Mouse (Mus musculus): ENCODE results near the gene Zfp455. TPM values are rescaled to one million over a fixed set of nuclear protein-coding genes. Genes with fewer than 3 reads are reported as not detected.

Gene Zfp455
- 0.02 TPM in 1 of 2 replicates, not detected in the other for polyA plus RNA-seq (2012; rRNA removed)

DNA sequence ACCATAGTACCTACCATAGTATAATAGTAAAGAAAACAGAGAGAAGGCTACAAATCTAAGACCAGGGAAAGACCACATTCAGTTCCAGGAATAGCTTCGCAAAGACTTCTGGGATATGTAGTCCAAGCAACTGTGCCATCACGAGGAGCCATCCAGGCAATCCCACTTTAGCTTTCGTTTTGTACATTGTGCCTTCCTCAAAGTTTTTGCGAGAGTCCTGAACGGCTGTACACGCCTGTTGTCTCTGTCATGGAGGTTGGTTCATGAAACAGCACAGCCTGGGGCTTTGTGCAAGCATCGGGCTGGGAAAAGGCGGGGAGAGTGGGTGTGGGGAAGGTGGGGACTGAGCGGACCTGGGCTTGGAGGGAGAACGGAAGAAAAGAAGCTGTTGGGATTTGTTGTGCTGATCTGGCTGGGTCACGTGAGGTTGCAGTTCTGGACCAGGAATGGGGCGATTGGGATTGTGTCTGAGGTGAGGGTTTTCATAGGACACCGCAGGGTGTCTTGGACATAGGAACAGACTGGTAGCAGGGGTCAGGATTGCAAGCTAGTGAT, at the start of gene Zfp455:
Gene Zfp455, plus strand, starts transcription at position 167 of the 555 bp plus-strand sequence.

DNA sequence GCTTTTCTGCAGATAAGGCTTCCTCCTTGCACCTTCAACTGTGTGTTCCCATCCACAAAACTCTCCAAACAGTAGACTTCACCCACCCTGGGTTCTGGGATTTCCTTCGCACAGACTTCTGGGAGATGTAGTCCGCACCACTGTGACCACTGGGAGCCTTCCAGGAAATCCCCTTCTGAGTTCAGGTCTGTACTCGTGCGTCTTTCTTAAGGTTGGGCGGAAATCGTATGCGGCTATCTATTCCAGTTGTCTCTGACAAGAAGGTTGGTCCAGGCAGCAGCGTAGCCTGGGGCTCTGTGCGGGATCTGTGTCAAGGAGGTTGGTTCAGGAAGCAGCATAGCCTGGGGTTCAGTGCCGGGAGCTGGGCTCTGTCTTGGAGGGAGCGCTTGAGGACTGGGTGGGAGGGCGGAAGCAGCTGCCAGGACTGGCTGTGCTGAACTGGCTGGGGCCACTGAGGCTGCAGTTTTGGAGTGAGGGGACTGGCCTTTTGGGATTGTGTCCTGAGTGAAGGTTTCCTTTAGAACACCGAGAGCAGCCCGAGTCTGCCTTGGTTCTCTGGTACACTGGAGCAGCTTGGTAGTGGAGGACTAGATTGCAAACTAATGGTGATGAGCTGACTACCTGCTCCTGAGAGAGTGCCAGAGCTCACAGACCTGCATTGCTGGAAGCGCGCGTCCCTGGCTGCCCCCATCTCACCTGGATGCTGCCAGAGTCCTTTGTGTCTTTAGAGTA, 21.1 kb upstream of the Zfp455 start, which contains the start of gene Rsl1:
Gene Rsl1, plus strand, starts transcription at position 192 of the 732 bp plus-strand sequence.

Other genes starting within 250 kb of the Zfp455 start
- 0.03 TPM in 1 of 2 replicates, not detected in the other for gene Zfp712, start 133.3 kb upstream of the Zfp455 start, polyA plus RNA-seq (2012; rRNA removed)
- not detected in 2 replicates for gene Zfp708, start 96.5 kb upstream of the Zfp455 start, polyA plus RNA-seq (2012; rRNA removed)
- gene Gm28557, start 85.9 kb upstream of the Zfp455 start, polyA plus RNA-seq (2012; rRNA removed) = 0.23 and 0.35 TPM in 2 replicates
- 0.02 TPM in 2 replicates for gene Rslcan18, start 78.2 kb upstream of the Zfp455 start, polyA plus RNA-seq (2012; rRNA removed)
- 0.02 TPM in 1 of 2 replicates, not detected in the other for gene Zfp759, start 72.8 kb upstream of the Zfp455 start, polyA plus RNA-seq (2012; rRNA removed)
- gene Rsl1, start 21.3 kb upstream of the Zfp455 start, polyA plus RNA-seq (2012; rRNA removed) = 0.15 and 0.16 TPM in 2 replicates
- 0.04 and 0.17 TPM in 2 replicates for gene Zfp458, start 84.0 kb downstream of the Zfp455 start, polyA plus RNA-seq (2012; rRNA removed)
- gene Zfp457, start 112.0 kb downstream of the Zfp455 start, polyA plus RNA-seq (2012; rRNA removed) = 0.13 and 0.19 TPM in 2 replicates
- gene Zfp595, start 138.1 kb downstream of the Zfp455 start, polyA plus RNA-seq (2012; rRNA removed) = 0.09 TPM in 2 replicates
- gene Gm28044, start 166.0 kb downstream of the Zfp455 start, polyA plus RNA-seq (2012; rRNA removed) = not detected in 2 replicates
- gene Zfp953, start 166.1 kb downstream of the Zfp455 start, polyA plus RNA-seq (2012; rRNA removed) = 0.02 and 0.03 TPM in 2 replicates
- not detected in 2 replicates for gene Gm28041, start 181.2 kb downstream of the Zfp455 start, polyA plus RNA-seq (2012; rRNA removed)
- gene Zfp456, start 181.3 kb downstream of the Zfp455 start, polyA plus RNA-seq (2012; rRNA removed) = 0.02 TPM in 1 of 2 replicates, not detected in the other
- 0.43 and 0.54 TPM in 2 replicates for gene Zfp429, start 205.3 kb downstream of the Zfp455 start, polyA plus RNA-seq (2012; rRNA removed)
- gene Zfp459, start 226.9 kb downstream of the Zfp455 start, polyA plus RNA-seq (2012; rRNA removed) = 0.03 and 0.14 TPM in 2 replicates